In genomic region chr2:148654961-148655360, GRCm38 (mm10) we compare ENCODE assay signal across 8 mouse cellular contexts. TPM values are rescaled to one million over a fixed set of nuclear protein-coding genes. Genes with fewer than 3 reads are reported as not detected.
DNase-seq lines count a peak whose midpoint lies in the region; ATAC-seq lines count a peak whose summit lies in the region.

No protein-coding gene starts in this region.

- no peak overlapping the region for H3K4me2 ChIP-seq in midbrain, embryonic 14.5 days (ENCODE audit: low read length)

- intact Hi-C loops in left cerebral cortex, postnatal 14 days (cut with DNase I): loop anchor here (5.0 to 10.0 kb wide), 4 partner anchors 73 to 850 kb away; partner anchors contain the start of gene Thbd

- no peaks in the 10 kb centered on the region for H3K9me3 ChIP-seq in midbrain, embryonic 14.5 days (ENCODE audit: control insufficient read depth, low read length)

- WGBS in midbrain, embryonic 14.5 days: 2% methylated on average over 3 of the region's 3 CpGs

- H3K4me1 ChIP-seq in midbrain, embryonic 14.5 days (ENCODE audit: control insufficient read depth, insufficient read depth, low read length): peaks cover 7% of the 10 kb centered on the region

- no peak overlapping the region for H3K27ac ChIP-seq in midbrain, embryonic 14.5 days (replicated peaks; ENCODE audit: low read depth, low read length)

- no peaks in the 10 kb centered on the region for H3K36me3 ChIP-seq in midbrain, embryonic 14.5 days (ENCODE audit: control insufficient read depth, insufficient read depth, low read length)

- peak; percentile 54; the same call in 1 of the 2 replicates for ATAC-seq in midbrain, embryonic 14.5 days (ENCODE audit: low FRiP score, low TSS enrichment)

- no peak overlapping the region for H3K9ac ChIP-seq in midbrain, embryonic 14.5 days (replicated peaks; ENCODE audit: low read length)

- no peak overlapping the region for H3K4me3 ChIP-seq in midbrain, embryonic 14.5 days (replicated peaks; ENCODE audit: low read depth, low read length)

- no peaks in the 10 kb centered on the region for H3K27me3 ChIP-seq in midbrain, embryonic 14.5 days (ENCODE audit: control insufficient read depth, insufficient read depth, low read length)

- DNase-seq in ovary, postnatal 36 days (ENCODE audit: low spot score): peak; percentile 47
- DNase-seq in ovary, adult 18-20 months (ENCODE audit: low spot score): no peak
- DNase-seq in cerebellum, adult 9-11 months: peak; percentile 10
- DNase-seq in frontal cortex, postnatal 25 days (ENCODE audit: low spot score in 2 of 2): peak; percentile 43 to 73
- DNase-seq in induced T-regulatory cell, adult 2 months (ENCODE audit: low read depth): peak; percentile 60
- DNase-seq in left cerebral cortex, postnatal 14 days (ENCODE audit: low spot score in 2 of 2): peak; percentile 87 to 88
- peak; percentile 88 for DNase-seq in midbrain, embryonic 14.5 days
- DNase-seq in spleen, postnatal 36 days (ENCODE audit: low spot score in 2 of 2): peak; percentile 46 to 47

RNA-seq across cellular contexts. Expression of gene Nxt1, which starts 17.4 kb away (rescaled TPM):
- 10 to 100 TPM; 11.6 to 11.7 TPM for total RNA-seq in left cerebral cortex, postnatal 14 days (2021)
- 48.1 and 54.6 TPM in 2 replicates for polyA plus RNA-seq in midbrain, embryonic 14.5 days (2014; fragmentation: Nextera tagmentation; extraction: Ambion mirVana)

RNA-seq across cellular contexts. Expression of gene Gzf1, which starts 25.9 kb away (rescaled TPM):
- 10 to 100 TPM; 25.9 to 26.7 TPM for total RNA-seq in left cerebral cortex, postnatal 14 days (2021)
- polyA plus RNA-seq in midbrain, embryonic 14.5 days (2014; fragmentation: Nextera tagmentation; extraction: Ambion mirVana): 12.5 and 16.7 TPM in 2 replicates
